Mouse (Mus musculus): ENCODE measurements around the gene Tceal1. TPM values are rescaled to one million over a fixed set of nuclear protein-coding genes. Genes with fewer than 3 reads are reported as not detected.
"Not testable (repeated sequence)": the region's sequence is repeated elsewhere in the genome, so short reads cannot be mapped to it uniquely, and the experiment has no call there.

Gene Tceal1
- 1 to 10 TPM; 2.6 to 2.8 TPM for total RNA-seq (2021)
- long read RNA-seq, experiment 1, transcript Tceal1-201 (2 exons, 2,803 nt): major isoform, 6 of 6 reads
- long read RNA-seq, experiment 1, partial matches to known transcripts: 0 of 6 reads
- long read RNA-seq, experiment 1, other reads (novel, unspliced or antisense): 0 of 6 reads
- long read RNA-seq, experiment 2, transcript Tceal1-201 (2 exons, 2,803 nt): major isoform, 5 of 6 reads
- long read RNA-seq, experiment 2, partial matches to known transcripts: 0 of 6 reads
- long read RNA-seq, experiment 2, other reads (novel, unspliced or antisense): 1 of 6 reads

DNA sequence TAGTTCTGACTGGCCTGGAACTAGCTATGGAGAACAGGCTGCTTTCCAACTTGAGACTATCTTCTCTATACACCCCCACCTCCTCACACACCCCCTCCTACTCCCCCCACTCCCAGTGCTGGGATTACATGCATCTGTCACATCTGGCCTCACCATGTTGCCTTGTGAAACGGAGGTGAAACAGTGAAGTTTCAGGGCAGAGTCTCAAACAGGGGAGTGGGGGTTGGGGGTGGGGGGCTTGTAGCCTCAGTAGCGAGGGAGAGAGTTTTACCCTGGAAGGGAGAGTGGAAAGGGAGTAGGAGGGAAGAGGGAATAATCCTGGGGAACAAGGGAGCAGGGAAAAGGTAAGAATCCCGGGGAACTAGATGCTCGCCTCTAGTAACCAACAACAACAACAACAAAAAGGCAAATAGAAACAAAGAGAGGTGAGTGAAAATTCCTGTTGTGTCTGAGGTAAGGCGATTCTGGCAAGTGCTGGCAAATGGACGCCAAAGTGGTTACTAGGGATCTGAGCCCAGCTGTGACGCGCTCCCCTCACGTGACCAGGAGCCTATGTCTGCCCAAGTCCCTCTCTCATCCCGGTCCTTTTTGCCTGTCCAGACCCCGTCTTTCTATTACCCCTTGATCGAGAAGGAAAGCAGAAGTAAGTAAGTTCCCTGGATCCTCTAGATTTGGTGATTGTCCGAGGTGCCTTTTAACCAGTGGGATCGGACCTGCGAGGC is at the start of gene Tceal1:
Gene Tceal1, plus strand, starts transcription at position 537 of the 722 bp plus-strand sequence.
- intact Hi-C loops (cut with DNase I; ENCODE audit: low total_unique reads): no loop called here
- peak; percentile 56 for DNase-seq

DNA sequence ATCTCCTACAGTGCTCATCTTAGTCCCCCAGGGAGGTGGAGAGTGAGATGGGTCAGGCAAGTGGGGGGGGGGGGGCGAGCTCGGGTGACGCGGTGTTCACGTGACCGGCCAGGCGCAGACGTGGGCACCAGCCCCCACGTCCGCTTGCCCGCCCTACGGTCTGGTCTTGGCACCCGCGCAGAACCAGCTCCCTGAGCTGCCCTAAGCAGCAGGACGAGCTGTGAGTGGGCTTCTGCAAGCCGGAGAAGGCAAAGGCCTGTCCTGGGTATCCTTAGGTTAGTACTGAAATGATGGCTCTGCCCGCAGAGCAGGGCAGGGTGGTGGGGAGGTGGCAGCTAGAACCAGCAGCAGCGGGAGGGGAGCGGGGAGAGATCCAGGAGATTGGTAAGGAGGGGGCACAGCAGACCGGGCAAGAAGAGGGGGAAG is 41.5 kb upstream of the Tceal1 start:
- intact Hi-C loops (cut with DNase I; ENCODE audit: low total_unique reads): no loop called here
- no peak for DNase-seq

DNA sequence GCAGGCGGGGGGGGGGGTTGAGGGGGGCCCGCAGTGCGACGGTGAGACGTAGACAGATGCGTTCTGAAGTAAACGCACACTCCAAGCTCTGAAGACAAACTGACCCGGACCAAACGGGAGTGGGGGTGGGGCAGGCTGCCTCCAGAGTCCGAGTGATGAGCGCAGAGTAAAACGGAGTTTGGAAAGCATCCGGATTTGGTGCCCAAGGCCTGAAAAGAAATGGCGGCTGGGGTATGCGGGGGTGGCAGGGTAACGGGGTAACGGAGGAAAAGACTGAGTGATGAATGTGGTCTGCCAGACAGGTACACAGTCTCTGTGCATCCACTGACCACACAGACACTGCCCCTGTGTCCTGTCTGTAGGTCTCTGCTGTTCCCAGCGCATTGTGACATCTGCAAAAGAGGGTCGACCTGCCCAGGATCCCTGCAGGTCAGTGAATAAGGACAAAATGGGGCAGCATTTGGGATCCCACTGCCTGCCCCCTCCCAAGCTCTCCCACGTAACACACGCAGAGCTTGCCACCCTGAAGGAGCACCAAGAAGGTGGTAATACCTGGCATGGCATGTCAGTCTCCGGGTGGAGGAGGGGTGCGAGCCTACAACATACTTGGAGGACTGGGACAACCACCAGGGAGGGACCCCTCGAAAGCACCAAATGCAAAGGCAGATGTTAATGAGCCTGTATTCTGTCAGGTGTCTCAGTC is 40.9 kb upstream of the Tceal1 start:
- intact Hi-C loops (cut with DNase I; ENCODE audit: low total_unique reads); DNase-seq: not testable (repeated sequence)

DNA sequence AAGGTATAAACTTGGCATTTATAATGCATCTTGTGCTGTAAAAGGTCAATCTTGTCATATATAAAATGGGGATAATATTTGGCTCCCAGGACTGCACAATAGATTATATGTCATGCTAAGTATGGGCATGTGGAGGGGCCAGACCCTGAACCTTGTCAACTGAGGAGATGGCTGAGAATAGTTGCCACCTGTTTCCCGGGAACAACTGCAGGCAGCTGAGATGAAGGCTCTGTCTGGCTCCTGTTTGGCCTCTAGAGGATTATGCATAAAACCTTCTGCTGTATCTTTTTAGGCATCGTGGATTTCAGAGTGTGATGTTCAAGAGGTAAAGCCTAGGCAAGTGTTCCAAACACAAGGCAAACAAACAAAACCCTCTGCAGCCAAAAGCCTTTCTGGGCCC is 39.0 kb upstream of the Tceal1 start:
- no peak for DNase-seq
- intact Hi-C loops (cut with DNase I; ENCODE audit: low total_unique reads): no loop called here

DNA sequence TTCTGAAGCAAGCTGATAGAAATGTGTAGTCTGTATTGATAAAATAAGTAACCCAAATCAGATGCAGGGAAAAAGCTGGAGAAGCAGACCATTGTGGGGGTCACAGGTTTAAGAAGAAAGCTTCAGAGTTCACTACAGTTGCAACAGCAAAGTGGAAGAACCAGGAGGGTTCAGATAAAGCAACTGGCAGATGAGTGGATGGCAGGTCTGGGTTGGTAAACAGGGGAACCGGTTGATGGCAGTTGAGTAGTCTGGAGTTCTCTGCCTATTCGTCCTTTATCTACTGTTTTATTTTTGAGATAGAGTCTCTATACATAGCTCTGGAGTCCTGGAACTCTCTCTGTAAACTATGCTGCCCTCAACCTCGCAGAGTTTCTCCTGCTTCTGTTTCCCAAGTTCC is 26.8 kb upstream of the Tceal1 start:
- no peak for DNase-seq
- intact Hi-C loops (cut with DNase I; ENCODE audit: low total_unique reads): no loop called here

DNA sequence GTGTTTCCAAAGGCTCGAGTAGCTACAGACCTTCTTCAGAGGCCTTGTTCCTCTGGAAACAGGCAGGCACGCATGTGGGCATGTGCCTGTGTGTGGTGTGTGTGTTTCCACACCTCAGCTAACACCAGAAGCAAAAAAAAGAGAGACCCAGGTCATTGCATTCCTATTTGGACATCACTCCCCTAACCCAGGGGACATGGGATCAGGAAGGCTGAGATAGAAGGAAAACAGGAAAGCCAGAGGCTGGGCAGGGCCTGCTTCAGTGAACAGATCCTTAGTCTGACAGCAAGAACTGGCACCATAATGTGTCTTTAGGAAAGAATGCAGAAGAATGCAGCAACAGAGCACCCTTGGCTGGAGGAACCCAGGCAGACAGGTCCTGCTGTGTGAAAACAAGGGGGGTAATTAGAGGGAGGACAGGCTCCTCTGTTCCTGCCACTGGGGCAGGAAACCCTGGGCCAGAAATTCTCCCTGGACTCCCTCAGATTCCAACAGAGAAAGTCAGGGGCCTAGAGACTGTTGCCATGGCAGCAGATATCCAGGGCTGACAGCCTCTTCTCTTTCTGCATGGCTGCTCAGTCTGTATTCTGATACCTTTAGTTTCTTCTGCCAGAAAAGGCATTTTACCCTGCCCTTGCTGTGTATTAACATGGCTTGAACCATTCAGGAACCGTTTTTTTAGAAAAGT is 16.0 kb upstream of the Tceal1 start:
- DNase-seq; intact Hi-C loops (cut with DNase I; ENCODE audit: low total_unique reads): not testable (repeated sequence)

DNA sequence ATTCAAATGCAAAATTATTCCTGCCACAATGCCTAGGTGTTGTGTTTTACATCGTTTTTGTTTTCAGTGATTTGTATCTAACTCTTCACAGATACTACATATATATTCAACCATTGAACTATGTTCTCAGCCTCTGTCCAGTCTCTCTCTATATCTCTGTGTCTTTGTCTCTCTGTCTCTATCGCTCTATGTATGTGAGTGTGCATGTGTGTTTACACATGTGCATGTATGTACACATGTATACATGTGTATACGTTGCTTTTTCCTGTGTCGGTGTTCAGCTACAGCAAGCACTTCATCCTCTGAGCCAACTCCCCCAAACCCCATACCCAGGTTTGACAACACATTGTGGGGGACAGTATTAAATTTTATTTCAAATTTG is 15.5 kb upstream of the Tceal1 start:
- intact Hi-C loops (cut with DNase I; ENCODE audit: low total_unique reads): no loop called here
- DNase-seq: no peak

DNA sequence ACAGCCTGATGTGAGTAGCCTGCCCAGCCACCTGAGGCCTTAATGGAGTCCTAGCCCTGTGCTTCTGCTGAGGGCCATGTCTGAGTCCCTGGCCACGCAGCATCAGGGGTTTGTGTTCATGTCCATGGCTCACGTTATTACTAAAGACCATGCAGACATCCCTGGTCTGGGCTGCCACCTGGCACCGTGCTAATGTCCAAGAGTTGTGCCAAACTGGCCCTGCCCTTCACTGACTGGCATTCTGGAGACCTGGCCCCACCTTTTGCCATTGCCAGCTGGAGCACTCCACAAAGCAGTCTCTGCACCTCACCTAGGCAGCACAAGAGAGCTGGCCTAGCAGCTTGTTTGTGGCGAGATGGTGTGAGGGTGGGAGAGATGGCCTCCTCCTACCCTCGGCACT is 14.6 kb upstream of the Tceal1 start:
- no peak for DNase-seq

DNA sequence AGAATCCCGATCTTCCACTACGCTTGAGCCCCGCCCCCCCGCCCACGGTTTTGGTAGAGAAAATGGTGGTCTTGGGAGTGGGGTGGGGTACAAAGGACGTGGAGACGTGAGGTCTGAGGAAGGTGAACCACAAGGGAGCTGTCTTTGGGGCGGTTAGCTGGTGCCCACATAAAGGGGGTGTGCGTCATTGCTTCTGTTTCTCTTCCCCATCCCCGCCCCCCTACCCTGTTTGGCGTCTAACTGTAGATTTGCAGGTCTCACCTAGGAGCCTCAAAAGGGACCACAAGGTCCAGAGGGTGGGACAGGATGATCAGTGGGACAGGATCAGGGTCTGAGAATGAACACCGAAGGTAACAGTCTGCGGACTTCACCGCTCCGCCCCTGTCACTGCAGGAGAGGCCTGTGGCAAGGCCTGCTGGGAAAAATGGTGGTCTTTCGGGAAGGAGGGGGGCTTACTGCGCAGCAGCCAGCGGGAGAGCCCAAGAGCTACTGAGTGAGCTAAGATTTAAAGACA is 443 bp downstream of the Tceal1 start:
- DNase-seq: peak; percentile 27
- intact Hi-C loops (cut with DNase I; ENCODE audit: low total_unique reads): no loop called here

More for the DNA sequence above, 14.6 kb upstream of the Tceal1 start:
- intact Hi-C loops (cut with DNase I; ENCODE audit: low total_unique reads): no loop called here

DNA sequence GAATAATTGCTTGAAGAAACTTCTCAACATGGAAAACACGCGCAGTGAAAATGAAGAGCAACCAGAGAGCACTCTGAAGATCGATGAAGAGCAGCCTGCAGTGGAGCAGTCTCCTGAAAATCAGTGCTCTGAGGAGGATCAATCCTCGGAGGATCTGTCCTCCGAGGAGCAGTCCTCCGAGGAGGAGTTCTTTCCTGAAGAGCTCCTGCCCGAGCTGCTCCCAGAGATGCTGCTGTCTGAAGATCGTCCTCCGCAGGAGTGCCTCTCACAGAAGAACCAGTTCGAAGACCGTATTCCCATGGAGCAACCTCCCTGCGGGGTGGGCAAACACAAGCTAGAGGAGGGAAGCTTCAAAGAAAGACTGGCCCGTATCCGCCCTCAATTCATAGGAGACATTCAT is 1.0 kb downstream of the Tceal1 start:
- intact Hi-C loops (cut with DNase I; ENCODE audit: low total_unique reads): no loop called here
- DNase-seq: no peak

DNA sequence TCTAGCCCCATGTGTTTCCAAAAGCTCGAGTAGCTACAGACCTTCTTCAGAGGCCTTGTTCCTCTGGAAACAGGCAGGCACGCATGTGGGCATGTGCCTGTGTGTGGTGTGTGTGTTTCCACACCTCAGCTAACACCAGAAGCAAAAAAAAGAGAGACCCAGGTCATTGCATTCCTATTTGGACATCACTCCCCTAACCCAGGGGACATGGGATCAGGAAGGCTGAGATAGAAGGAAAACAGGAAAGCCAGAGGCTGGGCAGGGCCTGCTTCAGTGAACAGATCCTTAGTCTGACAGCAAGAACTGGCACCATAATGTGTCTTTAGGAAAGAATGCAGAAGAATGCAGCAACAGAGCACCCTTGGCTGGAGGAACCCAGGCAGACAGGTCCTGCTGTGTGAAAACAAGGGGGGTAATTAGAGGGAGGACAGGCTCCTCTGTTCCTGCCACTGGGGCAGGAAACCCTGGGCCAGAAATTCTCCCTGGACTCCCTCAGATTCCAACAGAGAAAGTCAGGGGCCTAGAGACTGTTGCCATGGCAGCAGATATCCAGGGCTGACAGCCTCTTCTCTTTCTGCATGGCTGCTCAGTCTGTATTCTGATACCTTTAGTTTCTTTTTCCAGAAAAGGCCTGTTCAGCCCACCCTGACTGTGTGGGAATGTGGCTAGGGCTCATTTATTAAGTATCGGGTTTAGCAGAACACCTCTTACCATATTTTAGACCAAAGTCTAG is 7.1 kb downstream of the Tceal1 start:
- DNase-seq; intact Hi-C loops (cut with DNase I; ENCODE audit: low total_unique reads): not testable (repeated sequence)

DNA sequence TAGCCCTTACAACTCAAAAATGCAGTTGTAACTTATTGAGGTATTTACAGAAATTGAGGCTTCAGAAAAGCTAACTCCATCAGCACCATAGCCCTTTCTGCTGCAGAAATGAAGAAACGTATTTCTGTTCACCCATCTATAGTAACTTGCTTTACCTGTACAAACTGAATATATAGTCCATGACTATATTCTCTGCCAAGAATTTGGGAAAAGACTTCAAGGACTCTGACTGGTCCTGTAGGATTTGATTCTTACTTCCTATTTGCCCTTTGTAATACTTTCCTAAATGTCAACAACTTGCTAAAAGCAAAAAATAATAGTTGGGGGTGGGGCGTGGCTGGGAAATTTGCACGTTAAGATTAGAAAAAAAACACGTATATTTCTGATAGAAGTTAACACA is 24.2 kb downstream of the Tceal1 start:
- DNase-seq: no peak
- intact Hi-C loops (cut with DNase I; ENCODE audit: low total_unique reads): no loop called here

DNA sequence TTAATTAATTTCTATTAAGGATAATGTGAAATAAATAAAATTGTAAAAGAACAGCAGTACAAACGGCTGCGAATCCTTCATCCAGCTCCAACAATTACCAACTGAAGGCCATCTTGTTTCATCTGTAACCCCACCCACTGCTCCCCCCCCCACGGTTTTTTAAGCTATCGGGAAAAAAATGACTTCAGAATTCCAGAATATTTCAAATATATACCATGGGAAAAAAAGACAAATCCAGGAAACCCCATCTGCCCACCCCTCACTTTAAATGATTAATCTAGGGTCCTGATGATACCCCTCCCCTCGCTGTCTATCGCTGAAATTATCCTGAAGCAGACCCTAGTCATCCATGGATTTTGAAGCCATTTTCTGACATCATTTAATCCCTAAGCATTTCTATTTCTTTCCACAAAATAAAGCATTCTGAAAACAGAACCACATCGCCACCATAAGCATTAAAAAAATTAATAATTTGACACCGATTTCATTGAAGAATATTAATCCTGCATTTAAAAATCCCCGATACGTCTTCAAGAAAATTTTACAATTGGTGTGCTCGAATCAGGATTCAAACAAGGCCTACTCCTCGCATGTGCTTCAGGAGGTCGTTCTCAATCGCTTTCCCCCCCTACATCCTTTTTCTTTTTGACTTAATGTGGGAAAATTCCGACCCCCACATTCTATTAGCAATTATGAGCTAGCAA is 32.5 kb downstream of the Tceal1 start:
- no peak for DNase-seq
- intact Hi-C loops (cut with DNase I; ENCODE audit: low total_unique reads): no loop called here

DNA sequence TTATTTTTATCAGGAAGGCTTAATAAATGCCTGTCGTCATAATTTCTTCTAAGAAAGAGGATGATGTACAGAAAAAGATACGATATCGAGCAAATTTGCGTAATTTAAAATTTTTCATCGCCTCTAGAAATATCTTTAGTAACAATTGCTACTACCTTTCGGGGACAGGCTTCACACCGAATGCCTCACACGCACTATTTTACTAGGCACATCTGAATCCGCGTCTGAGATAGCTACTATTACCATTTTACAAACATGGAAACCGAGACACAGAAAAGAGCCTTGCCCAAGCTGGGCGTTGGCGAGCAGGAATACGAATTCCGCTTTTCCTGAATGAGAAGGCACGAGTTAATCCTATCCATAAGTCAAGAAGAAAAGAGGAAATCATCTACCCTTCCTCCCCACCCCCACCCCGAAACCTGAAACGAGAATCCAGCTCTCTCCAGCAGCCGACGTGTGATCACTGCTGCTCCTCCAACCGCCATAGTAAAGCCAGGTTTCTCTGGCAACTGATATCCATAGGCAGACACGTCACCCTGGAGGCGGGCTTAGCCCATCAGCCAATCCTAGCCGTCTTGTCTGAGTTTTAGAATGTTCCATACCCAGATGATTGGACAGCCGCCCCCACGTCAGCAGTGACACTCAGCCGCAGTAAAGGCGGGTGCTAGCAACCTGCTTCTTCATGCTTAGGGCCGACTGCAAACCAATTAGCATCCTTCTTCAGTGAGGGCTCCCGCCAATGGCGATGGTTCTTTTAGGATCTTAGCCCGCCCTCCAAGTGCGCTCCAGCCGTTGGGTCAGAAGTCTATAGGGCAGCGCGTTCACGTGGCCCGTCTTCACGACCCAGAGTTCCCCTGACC is 33.2 kb downstream of the Tceal1 start:
- intact Hi-C loops (cut with DNase I; ENCODE audit: low total_unique reads): no loop called here
- peak; percentile 92 for DNase-seq

DNA sequence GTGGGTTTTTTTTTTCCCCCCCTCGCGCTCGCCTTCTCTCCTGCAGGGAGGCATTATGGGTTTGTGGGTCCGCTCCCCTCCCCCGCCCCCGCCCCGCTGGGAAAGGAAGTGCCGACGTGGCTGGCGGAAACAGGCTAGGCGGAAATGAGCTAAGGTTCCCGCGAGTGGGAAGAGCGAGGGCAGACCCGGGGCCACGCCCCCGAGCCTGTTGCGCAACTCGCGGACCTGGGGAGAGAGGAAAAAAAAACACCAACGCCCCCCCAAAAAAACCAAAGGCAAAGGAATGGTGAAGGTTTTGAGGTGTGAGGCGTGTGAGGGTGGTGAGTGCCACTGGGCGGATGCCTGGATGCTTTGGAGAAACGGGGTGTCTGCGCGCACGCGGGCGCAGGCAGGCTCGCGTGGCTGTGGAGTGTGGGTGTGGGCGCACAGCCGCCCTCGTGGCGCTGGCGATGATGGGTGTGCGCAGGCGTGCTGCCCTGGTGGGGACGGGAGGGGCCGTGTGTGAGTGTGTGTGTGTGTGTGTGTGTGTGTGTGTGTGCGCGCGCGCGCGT is 33.9 kb downstream of the Tceal1 start:
- peak; percentile 84 for DNase-seq
- intact Hi-C loops (cut with DNase I; ENCODE audit: low total_unique reads): no loop called here

DNA sequence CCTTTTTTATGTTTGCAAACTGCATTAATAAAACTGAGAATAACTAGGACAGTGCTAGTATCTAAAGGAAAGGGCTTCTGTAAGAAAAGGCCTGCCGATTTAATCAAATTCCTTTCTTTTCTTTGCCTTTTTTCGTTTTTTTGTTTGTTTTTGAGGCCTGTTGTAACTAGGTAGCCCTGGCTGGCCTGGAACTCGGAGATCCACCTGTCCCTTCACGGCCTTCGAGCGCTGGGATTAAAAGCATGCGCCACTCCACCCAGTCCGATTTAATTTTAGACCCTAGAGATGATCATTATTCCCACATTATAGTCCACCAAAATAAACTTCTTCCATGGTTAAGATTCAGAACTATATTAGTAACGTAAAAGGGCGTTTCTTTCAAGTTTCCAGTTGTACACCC is 34.5 kb downstream of the Tceal1 start:
- intact Hi-C loops (cut with DNase I; ENCODE audit: low total_unique reads): no loop called here
- no peak for DNase-seq

DNA sequence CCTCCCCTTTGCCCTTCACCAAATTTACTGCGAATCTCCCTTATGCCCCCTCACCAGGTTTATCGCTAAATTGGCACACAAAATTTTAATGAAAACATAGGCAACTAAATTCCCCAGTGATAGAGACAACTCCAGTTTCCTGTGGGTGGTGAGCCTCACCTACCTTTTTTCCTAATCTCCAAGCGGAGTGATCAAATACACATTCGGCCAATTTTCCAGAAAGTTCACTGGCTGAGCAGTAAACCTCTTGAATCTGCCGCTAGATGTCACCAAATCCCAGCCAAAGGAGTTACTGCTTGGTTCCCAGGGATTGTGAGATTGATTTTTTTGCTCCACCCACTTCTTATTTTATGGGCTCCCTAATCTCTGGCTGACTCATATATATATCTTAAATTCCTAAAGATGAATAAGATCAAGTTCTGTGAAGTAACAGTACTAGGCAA is 34.9 kb downstream of the Tceal1 start:
- intact Hi-C loops (cut with DNase I; ENCODE audit: low total_unique reads): no loop called here
- DNase-seq: peak; percentile 25

All from gastrocnemius, postnatal 14 days (tissue).